8 mouse cellular contexts compared by ENCODE assay signal in genomic region chr7:114414421-114415335, GRCm38 (mm10). TPM values are rescaled to one million over a fixed set of nuclear protein-coding genes. Genes with fewer than 3 reads are reported as not detected.
A peak's percentile ranks its signal among the peaks of the same experiment; 100 is the strongest.
DNase-seq lines count a peak whose midpoint lies in the region; ATAC-seq lines count a peak whose summit lies in the region.

Gene Pde3b (plus strand): TSS chr7:114415281.

- H3K9me3 ChIP-seq in embryonic facial prominence, embryonic 13.5 days, result no peaks in the 10 kb centered on the region
- H3K9me3 ChIP-seq in heart, embryonic 10.5 days, result no peaks in the 10 kb centered on the region
- no peaks in the 10 kb centered on the region for H3K9me3 ChIP-seq in kidney, embryonic 14.5 days (ENCODE audit: control insufficient read depth, low read length)
- H3K9me3 ChIP-seq in midbrain, embryonic 16.5 days (replicated peaks; ENCODE audit: control insufficient read depth, low read length, poor library complexity, severe bottlenecking), result 0 out of 2 replicates have a peak, but pooled peaks cover 2% of the 10 kb centered on the region

- H3K27ac ChIP-seq in embryonic facial prominence, embryonic 13.5 days, result peak within 1 kb of the TSS; percentile 80
- H3K27ac ChIP-seq in heart, embryonic 10.5 days, result peak within 1 kb of the TSS; percentile 95
- H3K27ac ChIP-seq in kidney, embryonic 14.5 days (ENCODE audit: low read depth, low read length), result peak within 1 kb of the TSS; percentile 33
- peak within 1 kb of the TSS; percentile 97 for H3K27ac ChIP-seq in midbrain, embryonic 16.5 days (ENCODE audit: low read length)

- H3K4me3 ChIP-seq in embryonic facial prominence, embryonic 13.5 days, result peak within 1 kb of the TSS; percentile 86
- H3K4me3 ChIP-seq in heart, embryonic 10.5 days, result peak within 1 kb of the TSS; percentile 91
- H3K4me3 ChIP-seq in kidney, embryonic 14.5 days (ENCODE audit: low read length), result peak within 1 kb of the TSS; percentile 78
- H3K4me3 ChIP-seq in midbrain, embryonic 16.5 days (ENCODE audit: low read depth, low read length), result peak within 1 kb of the TSS; percentile 94

- DNase-seq in urinary bladder, adult 18-20 months (ENCODE audit: low spot score in 2 of 2), result peak; percentile 35 to 54
- DNase-seq in urinary bladder, postnatal 10 days (ENCODE audit: low spot score), result no peak
- DNase-seq in heart, embryonic 10.5 days (ENCODE audit: low spot score), result peak; percentile 77
- peak; percentile 69 for DNase-seq in liver
- DNase-seq in splenic B cell, adult 2 months (ENCODE audit: low read depth, low spot score), result peak; percentile 71

- H3K4me1 ChIP-seq in embryonic facial prominence, embryonic 13.5 days, result peaks cover 5% of the 10 kb centered on the region; the same call in 1 of the 2 replicates
- H3K4me1 ChIP-seq in heart, embryonic 10.5 days, result peaks cover 9% of the 10 kb centered on the region; the same call in 1 of the 2 replicates
- peaks cover 20% of the 10 kb centered on the region; the same call in 1 of the 2 replicates for H3K4me1 ChIP-seq in kidney, embryonic 14.5 days (ENCODE audit: control insufficient read depth, insufficient read depth, low read length)
- H3K4me1 ChIP-seq in midbrain, embryonic 16.5 days (ENCODE audit: control insufficient read depth, insufficient read depth, low read length), result peaks cover 20% of the 10 kb centered on the region

- H3K27me3 ChIP-seq in embryonic facial prominence, embryonic 13.5 days, result no peaks in the 10 kb centered on the region
- H3K27me3 ChIP-seq in heart, embryonic 10.5 days (ENCODE audit: insufficient read depth, poor library complexity, severe bottlenecking), result no peaks in the 10 kb centered on the region
- no peaks in the 10 kb centered on the region for H3K27me3 ChIP-seq in kidney, embryonic 14.5 days (ENCODE audit: control insufficient read depth, insufficient read depth, low read length)
- no peaks in the 10 kb centered on the region for H3K27me3 ChIP-seq in midbrain, embryonic 16.5 days (ENCODE audit: control insufficient read depth, insufficient read depth, low read depth, low read length)
- H3K27me3 ChIP-seq in splenic B cell, adult 2 months (ENCODE audit: control insufficient read depth, insufficient read depth, low read length, poor library complexity, severe bottlenecking), result no peaks in the 10 kb centered on the region

- H3K4me2 ChIP-seq in embryonic facial prominence, embryonic 13.5 days, result peak within 1 kb of the TSS; percentile 96
- H3K4me2 ChIP-seq in kidney, embryonic 14.5 days (replicated peaks; ENCODE audit: low read depth, low read length), result peak within 1 kb of the TSS; percentile 98
- peak within 1 kb of the TSS; percentile 68 for H3K4me2 ChIP-seq in midbrain, embryonic 16.5 days (ENCODE audit: low read length)

- H3K36me3 ChIP-seq in embryonic facial prominence, embryonic 13.5 days, result no peaks in the 10 kb centered on the region
- H3K36me3 ChIP-seq in heart, embryonic 10.5 days, result no peaks in the 10 kb centered on the region
- H3K36me3 ChIP-seq in kidney, embryonic 14.5 days (ENCODE audit: control insufficient read depth, insufficient read depth, low read length), result no peaks in the 10 kb centered on the region
- no peaks in the 10 kb centered on the region for H3K36me3 ChIP-seq in midbrain, embryonic 16.5 days (ENCODE audit: control insufficient read depth, insufficient read depth, low read length)
- H3K36me3 ChIP-seq in splenic B cell, adult 2 months (ENCODE audit: control insufficient read depth, insufficient read depth, low read length, poor library complexity, severe bottlenecking), result no peaks in the 10 kb centered on the region

- H3K9ac ChIP-seq in embryonic facial prominence, embryonic 13.5 days, result peak within 1 kb of the TSS; percentile 89
- H3K9ac ChIP-seq in kidney, embryonic 14.5 days (ENCODE audit: low read depth, low read length), result peak within 1 kb of the TSS; percentile 72
- peak within 1 kb of the TSS; percentile 97 for H3K9ac ChIP-seq in midbrain, embryonic 16.5 days (ENCODE audit: low read depth, low read length)

- peak; percentile 84 for ATAC-seq in embryonic facial prominence, embryonic 13.5 days (ENCODE audit: insufficient number of reproducible peaks, insufficient read depth, low FRiP score, low TSS enrichment, low read depth)
- ATAC-seq in kidney, embryonic 14.5 days (ENCODE audit: low FRiP score, low TSS enrichment), result peak; percentile 90
- peak; percentile 83 for ATAC-seq in midbrain, embryonic 16.5 days

- under 1% methylated on average over 67 of the region's 70 CpGs for WGBS in embryonic facial prominence, embryonic 13.5 days
- 1% methylated on average over 64 of the region's 70 CpGs for WGBS in heart, embryonic 10.5 days
- 3% methylated on average over 52 of the region's 70 CpGs for WGBS in kidney, embryonic 14.5 days
- 1% methylated on average over 44 of the region's 70 CpGs for WGBS in midbrain, embryonic 16.5 days

RNA-seq across cellular contexts. Expression of gene Pde3b, which starts in this region (rescaled TPM):
- 4.8 and 5.2 TPM in 2 replicates for polyA plus RNA-seq in embryonic facial prominence, embryonic 13.5 days (2015; fragmentation: Nextera tagmentation; extraction: Ambion mirVana)
- 4.0 and 6.9 TPM in 2 replicates for polyA plus RNA-seq in heart, embryonic 10.5 days (2016; fragmentation: Nextera tagmentation; extraction: Ambion mirVana)
- polyA plus RNA-seq in kidney, embryonic 14.5 days (2014; fragmentation: Nextera tagmentation; extraction: Ambion mirVana), result 7.6 and 10.4 TPM in 2 replicates
- 3.6 and 4.1 TPM in 2 replicates for polyA plus RNA-seq in midbrain, embryonic 16.5 days (2015; fragmentation: Nextera tagmentation; extraction: Ambion mirVana)

Comparison
In these comparisons a context has a peak if more than half of its experiments do, and no peak if none do; other contexts are left out.
1. H3K27ac ChIP-seq: peak in every context shown above with its lines; median percentile 97 in midbrain, embryonic 16.5 days; 95 in heart, embryonic 10.5 days; 80 in embryonic facial prominence, embryonic 13.5 days; 33 in kidney, embryonic 14.5 days.